Mouse (Mus musculus): ENCODE measurements at regions not wholly inside any gene's neighbourhood (a gene's known extent, or its start where the extent isn't known, plus 50 kb on each side); places are given as distances from the start of the nearest gene placed in this dataset.
"Not testable (repeated sequence)": the region's sequence is repeated elsewhere in the genome, so short reads cannot be mapped to it uniquely, and the experiment has no call there.

GRCm38 (mm10) chr12:106308956-106309610 is 299.1 kb downstream of the Vrk1 start:
- DNase-seq (ENCODE audit: low read depth, low spot score), result peak; percentile 46

GRCm38 (mm10) chr12:106310171-106310570 is 300.1 kb downstream of the Vrk1 start:
- DNase-seq (ENCODE audit: low read depth, low spot score), result peak; percentile 43

- DNase-seq (ENCODE audit: low read depth, low spot score), result peak; percentile 75
Observed at GRCm38 (mm10) chr12:106310585-106311319, 300.7 kb downstream of the Vrk1 start.

GRCm38 (mm10) chr12:106311320-106311825 is 301.3 kb downstream of the Vrk1 start:
- no peak for DNase-seq (ENCODE audit: low read depth, low spot score)

GRCm38 (mm10) chr12:106311831-106312600 is 302.0 kb downstream of the Vrk1 start:
- DNase-seq (ENCODE audit: low read depth, low spot score), result no peak

GRCm38 (mm10) chr12:106317738-106318137 is 307.7 kb downstream of the Vrk1 start:
- DNase-seq (ENCODE audit: low read depth, low spot score), result no peak

- DNase-seq (ENCODE audit: low read depth, low spot score), result no peak
Observed at GRCm38 (mm10) chr12:106321511-106321910, 311.5 kb downstream of the Vrk1 start.

- no peak for DNase-seq (ENCODE audit: low read depth, low spot score)
Observed at GRCm38 (mm10) chr12:106326611-106327010, 316.6 kb downstream of the Vrk1 start.

GRCm38 (mm10) chr12:106327351-106327750 is 317.3 kb downstream of the Vrk1 start:
- DNase-seq (ENCODE audit: low read depth, low spot score), result no peak

GRCm38 (mm10) chr12:106357867-106358266 is 347.8 kb downstream of the Vrk1 start:
- no peak for DNase-seq (ENCODE audit: low read depth, low spot score)

GRCm38 (mm10) chr12:106361646-106362045 is 351.6 kb downstream of the Vrk1 start:
- DNase-seq (ENCODE audit: low read depth, low spot score), result not testable (repeated sequence)

GRCm38 (mm10) chr12:106374840-106375375 is 364.9 kb downstream of the Vrk1 start:
- DNase-seq (ENCODE audit: low read depth, low spot score), result no peak

GRCm38 (mm10) chr12:106375886-106376285 is 365.9 kb downstream of the Vrk1 start:
- no peak for DNase-seq (ENCODE audit: low read depth, low spot score)

GRCm38 (mm10) chr12:106376783-106377182 is 366.8 kb downstream of the Vrk1 start:
- DNase-seq (ENCODE audit: low read depth, low spot score), result no peak

- no peak for DNase-seq (ENCODE audit: low read depth, low spot score)
Observed at GRCm38 (mm10) chr12:106377281-106377680, 367.3 kb downstream of the Vrk1 start.

- no peak for DNase-seq (ENCODE audit: low read depth, low spot score)
Observed at GRCm38 (mm10) chr12:106377761-106378160, 367.7 kb downstream of the Vrk1 start.

- no peak for DNase-seq (ENCODE audit: low read depth, low spot score)
Observed at GRCm38 (mm10) chr12:106378303-106379075, 368.5 kb downstream of the Vrk1 start.

- DNase-seq (ENCODE audit: low read depth, low spot score), result peak; percentile 45
Observed at GRCm38 (mm10) chr12:106379151-106379594, 369.1 kb downstream of the Vrk1 start.

- no peak for DNase-seq (ENCODE audit: low read depth, low spot score)
Observed at GRCm38 (mm10) chr12:106379779-106380178, 369.8 kb downstream of the Vrk1 start.

- no peak for DNase-seq (ENCODE audit: low read depth, low spot score)
Observed at GRCm38 (mm10) chr12:106381821-106382220, 371.8 kb downstream of the Vrk1 start.

- DNase-seq (ENCODE audit: low read depth, low spot score), result no peak
Observed at GRCm38 (mm10) chr12:106389214-106389613, 379.2 kb downstream of the Vrk1 start.
